Mouse (Mus musculus): ENCODE data around the gene Bnipl.

GRCm38 (mm10) chr3:95203880-95204279 lies 47.1 kb downstream of the Bnipl start:
- TF ChIP-seq POLR2A (IDR thresholded peaks at IDR 0.05; ENCODE audit: low read depth, low read length) (no peak), CTCF (IDR thresholded peaks at IDR 0.05; ENCODE audit: borderline replicate concordance, insufficient read depth, low read length) (no peak)

Data from embryonic fibroblast, embryonic 13.5 days (primary cell).